Mouse (Mus musculus) hindbrain, embryonic 16.5 days (tissue): ENCODE measurements around the gene Ankub1. TPM values are rescaled to one million over a fixed set of nuclear protein-coding genes. Genes with fewer than 3 reads are reported as not detected.

Source experiments
- ATAC-seq: fragments of 200-750 bp; cut with Nextera tagmentation; 2 replicates; pipeline ENCODE4 v1.8.0; 2017; ENCODE audit warnings: moderate TSS enrichment, moderate library complexity
- H3K27ac ChIP-seq: fragments of 300-500 bp; sonication (generic); 2 replicates; pipeline ENCODE4 v1.5.1; 2014; ENCODE audit warnings: low read depth, mild to moderate bottlenecking, control low read depth, low read length, moderate library complexity
- H3K27me3 ChIP-seq: fragments of 300-500 bp; sonication (generic); replicated peaks from 2 replicates; pipeline ENCODE4 v1.6.1; 2014; ENCODE audit warnings: low read length; ENCODE audit not compliant: control insufficient read depth, insufficient read depth
- H3K36me3 ChIP-seq: fragments of 300-500 bp; sonication (generic); 2 replicates; pipeline ENCODE4 v1.6.1; 2014; ENCODE audit warnings: mild to moderate bottlenecking, low read length, moderate library complexity, mixed read lengths; ENCODE audit not compliant: control insufficient read depth, insufficient read depth
- H3K4me1 ChIP-seq: fragments of 300-500 bp; sonication (generic); 2 replicates; pipeline ENCODE4 v1.6.1; 2014; ENCODE audit warnings: low read depth, low read length; ENCODE audit not compliant: control insufficient read depth, insufficient read depth
- H3K4me2 ChIP-seq: fragments of 300-500 bp; sonication (generic); 2 replicates; pipeline ENCODE4 v1.6.1; 2014; ENCODE audit warnings: mild to moderate bottlenecking, low read length, control low read depth, moderate library complexity
- H3K4me3 ChIP-seq: fragments of 300-500 bp; sonication (generic); 2 replicates; pipeline ENCODE4 v1.5.1; 2014; ENCODE audit warnings: mild to moderate bottlenecking, low read length, control low read depth, moderate library complexity
- H3K9ac ChIP-seq: fragments of 300-500 bp; sonication (generic); 2 replicates; pipeline ENCODE4 v1.6.1; 2014; ENCODE audit warnings: low read depth, mild to moderate bottlenecking, control low read depth, low read length, moderate library complexity
- H3K9me3 ChIP-seq: fragments of 300-500 bp; sonication (generic); 2 replicates; pipeline ENCODE4 v1.6.1; 2014; ENCODE audit warnings: mild to moderate bottlenecking, low read length, moderate library complexity; ENCODE audit not compliant: control insufficient read depth
- WGBS: fragments of 180-500 bp; shearing (Covaris S2); extraction: QIAGEN DNeasy Blood & Tissue Kit; methylation state at CpG from one replicate; pipeline ENCODE4 v1.1.7; 2014; 5-methylcytosine and 5-hydroxymethylcytosine counted together
- polyA plus RNA-seq: library from polyadenylated mRNA; unstranded; fragments of >200 nt; fragmentation: Nextera tagmentation; extraction: Ambion mirVana; gene quantifications from 2 replicates; pipeline ENCODE4 v1.2.1, GENCODE M21; 2015

Ankub1 gene
- polyA plus RNA-seq, 1 experiment from 2014 or later = 0.34 TPM

DNA sequence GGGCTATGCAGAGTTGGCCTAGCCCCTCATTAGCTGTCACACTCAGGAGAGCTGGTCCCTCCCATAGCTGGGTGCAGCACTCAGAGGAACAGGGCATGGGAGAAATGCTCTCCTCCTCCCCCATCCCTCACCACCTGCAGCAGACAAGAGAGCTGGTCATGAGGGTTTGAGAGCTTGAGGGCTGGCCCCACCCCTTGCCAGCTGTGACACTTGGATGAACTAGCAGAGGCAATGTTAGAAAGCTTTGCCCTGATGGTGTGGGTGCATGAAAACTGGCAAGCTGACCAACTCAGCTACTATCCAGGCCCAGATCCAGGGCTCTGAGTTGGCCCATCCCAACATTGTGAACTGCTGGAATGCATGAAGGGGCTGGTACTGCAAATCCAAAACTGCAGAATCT, 14.8 kb downstream of the Ankub1 start:
- Histone ChIP-seq H3K27ac (no peak overlapping the region), H3K27me3 (no peaks in the 10 kb centered on the region), H3K9ac (no peak overlapping the region), H3K4me3 (no peak overlapping the region), H3K4me2 (no peak overlapping the region), H3K36me3 (no peaks in the 10 kb centered on the region), H3K9me3 (no peaks in the 10 kb centered on the region; the same call in 1 of the 2 replicates), H3K4me1 (no peaks in the 10 kb centered on the region)
- no peak for ATAC-seq

DNA sequence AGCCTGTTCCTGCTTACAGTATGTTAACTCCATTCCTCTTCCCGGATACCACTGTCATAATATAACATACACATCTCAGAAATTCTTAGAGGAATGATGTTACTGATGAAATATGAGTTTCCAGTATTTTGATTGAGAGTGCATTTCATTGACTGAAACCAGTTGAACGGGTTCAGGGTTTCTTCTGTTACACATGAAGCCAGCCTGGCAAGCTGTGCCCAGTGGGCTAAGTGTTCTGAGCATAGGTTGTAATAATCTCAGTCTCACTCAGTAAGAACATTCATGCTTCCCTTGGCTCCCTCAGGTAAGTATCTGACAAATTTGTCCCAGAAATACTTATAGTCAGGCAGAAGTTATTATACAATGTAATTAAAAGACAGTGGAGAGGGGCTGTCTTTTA, 18.5 kb downstream of the Ankub1 start:
- no peak overlapping the region for H3K4me3 ChIP-seq
- no peaks in the 10 kb centered on the region for H3K36me3 ChIP-seq
- H3K4me1 ChIP-seq = no peaks in the 10 kb centered on the region
- H3K4me2 ChIP-seq = no peak overlapping the region
- no peak overlapping the region for H3K9ac ChIP-seq
- WGBS = 88% methylated on average over 2 of the region's 2 CpGs
- ATAC-seq = no peak
- no peaks in the 10 kb centered on the region for H3K9me3 ChIP-seq
- no peaks in the 10 kb centered on the region for H3K27me3 ChIP-seq
- H3K27ac ChIP-seq = no peak overlapping the region

DNA sequence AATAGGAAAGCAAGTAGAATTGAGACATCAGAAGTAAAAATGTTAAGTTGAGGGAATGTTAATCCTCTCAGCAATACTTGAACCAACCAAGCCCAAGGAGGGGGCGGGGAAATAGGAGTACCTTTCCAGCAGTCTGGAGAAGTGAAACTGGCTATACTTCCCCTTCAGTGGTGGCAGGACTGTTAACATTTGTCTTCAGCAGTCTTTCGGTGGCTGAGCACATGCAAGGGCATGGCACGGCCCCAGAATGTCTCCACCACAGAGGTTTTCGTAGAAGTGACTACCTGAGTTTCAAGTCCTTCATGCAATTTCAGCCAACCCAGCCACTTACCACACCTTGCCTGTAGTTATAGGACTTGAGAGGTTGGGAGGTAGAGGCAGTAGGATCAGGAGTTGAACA, 19.0 kb downstream of the Ankub1 start:
- WGBS = 82% methylated on average over 4 of the region's 4 CpGs
- H3K27me3 ChIP-seq = no peaks in the 10 kb centered on the region

DNA sequence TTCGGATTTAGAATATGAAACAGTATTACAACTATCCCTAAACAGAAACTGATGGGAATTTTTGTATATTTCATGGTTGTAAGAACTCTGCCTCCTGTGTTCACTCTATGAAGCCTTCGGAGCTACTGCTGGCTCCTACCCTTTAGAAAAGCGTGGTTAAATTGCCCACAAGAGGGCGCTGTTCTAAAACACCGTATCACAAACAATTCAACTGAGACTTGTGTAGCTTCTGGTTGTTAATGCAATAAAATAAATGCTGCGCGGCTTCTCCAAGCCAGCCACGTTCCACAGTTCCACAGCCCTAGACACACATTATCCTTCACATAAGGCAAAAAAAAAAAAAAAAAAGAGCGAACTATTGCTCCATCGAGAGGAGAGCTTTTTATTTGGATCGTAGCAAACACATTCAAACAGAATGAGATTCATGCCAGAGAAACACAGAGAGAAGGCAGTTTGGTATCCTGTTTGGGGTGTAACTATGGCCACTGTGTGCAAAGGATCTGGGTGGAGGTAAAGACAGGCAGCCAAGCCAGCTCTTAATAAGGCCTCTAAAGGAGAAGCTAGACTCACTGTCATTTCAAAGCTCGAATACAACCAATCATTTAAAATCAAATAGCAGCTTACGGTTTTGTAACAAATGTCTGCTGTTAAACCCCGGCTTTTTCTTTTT, 25.4 kb downstream of the Ankub1 start:
- Histone ChIP-seq H3K9ac (peak overlapping the region; percentile 56), H3K9me3 (no peaks in the 10 kb centered on the region), H3K4me1 (no peaks in the 10 kb centered on the region), H3K27me3 (no peaks in the 10 kb centered on the region), H3K36me3 (no peaks in the 10 kb centered on the region), H3K4me2 (peak overlapping the region; percentile 64), H3K27ac (peak overlapping the region; percentile 42; the same call in 1 of the 2 replicates), H3K4me3 (peak overlapping the region; percentile 40)
- ATAC-seq = peak; percentile 95
- 25% methylated on average over 14 of the region's 14 CpGs for WGBS

More for the DNA sequence above, 19.0 kb downstream of the Ankub1 start:
- Histone ChIP-seq H3K9ac (no peak overlapping the region), H3K36me3 (no peaks in the 10 kb centered on the region), H3K4me2 (no peak overlapping the region), H3K9me3 (no peaks in the 10 kb centered on the region), H3K4me3 (no peak overlapping the region), H3K4me1 (no peaks in the 10 kb centered on the region), H3K27ac (no peak overlapping the region)
- ATAC-seq = no peak

DNA sequence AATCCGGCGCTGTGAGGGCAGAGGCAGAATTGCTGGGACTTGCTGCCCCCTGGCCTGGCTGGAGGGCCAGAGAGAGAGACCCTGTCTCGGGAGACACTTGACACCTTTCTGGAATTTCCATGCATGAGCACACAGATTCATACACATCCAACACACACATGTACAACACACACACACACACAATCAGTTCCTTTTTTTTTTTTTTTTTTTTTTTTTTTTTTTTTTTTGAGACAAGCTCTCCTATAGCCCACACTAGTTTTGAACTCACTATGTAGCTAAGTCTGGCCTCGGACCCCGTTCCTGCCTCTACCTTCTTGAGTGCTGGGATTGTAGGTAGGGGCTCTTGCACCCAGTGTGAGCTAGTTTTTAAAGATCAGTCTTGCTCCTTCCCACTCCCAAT, 26.7 kb downstream of the Ankub1 start:
- H3K27ac ChIP-seq = no peak overlapping the region
- 91% methylated on average over 5 of the region's 5 CpGs for WGBS
- H3K4me2 ChIP-seq = no peak overlapping the region
- no peaks in the 10 kb centered on the region for H3K36me3 ChIP-seq
- H3K27me3 ChIP-seq = no peaks in the 10 kb centered on the region
- H3K4me3 ChIP-seq = no peak overlapping the region
- ATAC-seq = no peak
- no peaks in the 10 kb centered on the region for H3K4me1 ChIP-seq
- no peaks in the 10 kb centered on the region for H3K9me3 ChIP-seq
- no peak overlapping the region for H3K9ac ChIP-seq

DNA sequence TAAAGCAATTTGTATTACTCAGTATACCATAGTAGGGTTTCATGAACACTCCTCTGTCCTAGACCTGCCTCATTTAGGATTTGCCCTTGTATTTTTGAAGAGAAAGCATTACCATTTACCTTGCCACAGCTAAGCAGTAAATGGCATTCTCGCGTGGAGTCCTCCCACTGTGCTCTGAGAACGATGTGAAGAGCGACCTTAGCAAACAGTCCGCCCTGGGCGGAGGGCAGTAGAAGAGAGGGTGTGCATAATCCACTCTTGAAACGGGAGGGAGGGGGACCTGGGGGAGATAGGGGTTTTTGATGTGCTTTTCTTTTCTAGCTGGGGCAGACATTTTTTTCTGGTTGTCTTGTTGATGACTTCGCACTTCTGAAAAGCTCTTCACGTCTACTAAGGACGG, 27.9 kb downstream of the Ankub1 start:
- no peaks in the 10 kb centered on the region for H3K4me1 ChIP-seq
- H3K4me3 ChIP-seq = no peak overlapping the region
- no peaks in the 10 kb centered on the region for H3K27me3 ChIP-seq
- H3K27ac ChIP-seq = no peak overlapping the region
- WGBS = 67% methylated on average over 10 of the region's 10 CpGs
- no peak for ATAC-seq
- H3K9ac ChIP-seq = no peak overlapping the region
- no peak overlapping the region for H3K4me2 ChIP-seq
- H3K9me3 ChIP-seq = no peaks in the 10 kb centered on the region
- H3K36me3 ChIP-seq = no peaks in the 10 kb centered on the region

DNA sequence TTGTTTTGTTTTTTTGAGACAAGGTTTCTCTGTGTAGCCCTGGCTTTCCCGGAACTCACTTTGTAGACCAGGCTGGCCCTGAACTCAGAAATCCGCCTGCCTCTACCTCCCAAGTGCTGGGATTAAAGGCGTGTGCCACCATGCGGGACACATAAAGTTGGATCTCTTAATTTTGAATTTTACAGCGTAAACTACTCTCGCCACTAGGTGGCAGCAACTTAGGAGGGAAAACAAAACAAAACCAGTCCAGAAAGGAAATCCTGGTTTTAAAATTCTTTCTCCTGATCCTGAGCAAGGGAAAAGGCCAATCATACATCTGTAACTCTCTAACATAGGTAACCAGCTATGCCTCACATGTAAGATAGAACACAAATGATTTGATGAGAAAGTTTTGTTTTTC, 28.9 kb downstream of the Ankub1 start:
- 21% methylated on average over 6 of the region's 6 CpGs for WGBS
- no peaks in the 10 kb centered on the region for H3K27me3 ChIP-seq
- no peak overlapping the region for H3K4me2 ChIP-seq
- no peak overlapping the region for H3K9ac ChIP-seq
- no peaks in the 10 kb centered on the region for H3K9me3 ChIP-seq
- H3K36me3 ChIP-seq = no peaks in the 10 kb centered on the region
- no peak overlapping the region for H3K27ac ChIP-seq
- no peak for ATAC-seq
- H3K4me1 ChIP-seq = no peaks in the 10 kb centered on the region
- no peak overlapping the region for H3K4me3 ChIP-seq

DNA sequence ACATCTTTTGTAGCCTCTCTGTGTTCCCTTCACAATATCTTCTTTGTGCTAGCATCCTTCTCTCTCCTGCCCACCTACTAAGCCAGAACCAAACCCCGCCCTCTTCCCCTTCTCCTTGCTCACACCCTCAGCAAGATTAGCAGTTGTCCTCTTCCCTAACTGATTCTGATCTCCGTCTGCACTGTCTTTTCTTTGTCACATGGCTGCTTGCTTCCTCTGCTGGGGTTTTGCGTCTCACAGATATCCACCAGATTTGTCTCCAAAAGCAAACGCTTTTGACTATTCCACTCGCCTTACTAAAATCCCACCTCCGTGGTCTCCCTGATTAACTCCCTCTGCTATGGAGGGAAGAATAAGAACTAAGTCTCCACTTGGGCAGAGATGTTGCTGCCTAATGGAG, 34.0 kb downstream of the Ankub1 start:
- no peaks in the 10 kb centered on the region for H3K9me3 ChIP-seq
- H3K4me2 ChIP-seq = no peak overlapping the region
- 69% methylated on average over 6 of the region's 6 CpGs for WGBS
- no peaks in the 10 kb centered on the region for H3K27me3 ChIP-seq
- no peak overlapping the region for H3K27ac ChIP-seq
- no peaks in the 10 kb centered on the region for H3K36me3 ChIP-seq
- no peak overlapping the region for H3K4me3 ChIP-seq
- H3K4me1 ChIP-seq = no peaks in the 10 kb centered on the region
- H3K9ac ChIP-seq = no peak overlapping the region
- ATAC-seq = no peak

DNA sequence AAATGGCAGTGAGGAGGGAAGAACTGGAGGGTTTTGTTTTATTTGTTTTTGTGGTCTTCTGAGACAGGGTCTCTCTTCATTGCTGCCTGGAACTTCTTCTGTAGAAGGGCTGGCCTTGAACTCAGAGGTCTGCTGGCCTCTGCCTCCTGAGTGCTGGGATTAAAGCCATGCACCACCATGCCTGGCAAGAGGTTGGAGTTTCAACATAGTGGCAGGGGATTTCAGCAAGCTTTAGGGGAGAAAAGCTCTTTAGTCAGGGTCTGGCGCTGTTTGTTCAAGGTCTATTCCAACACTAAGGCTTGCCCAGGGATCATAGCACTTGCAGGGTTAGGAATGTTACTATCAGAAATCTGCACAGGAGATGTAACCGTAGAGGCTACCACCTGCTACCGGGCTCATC, 39.0 kb downstream of the Ankub1 start:
- Histone ChIP-seq H3K9me3 (no peaks in the 10 kb centered on the region), H3K4me1 (peaks cover 6% of the 10 kb centered on the region), H3K27ac (no peak overlapping the region), H3K4me3 (no peak overlapping the region), H3K4me2 (no peak overlapping the region), H3K27me3 (no peaks in the 10 kb centered on the region), H3K9ac (no peak overlapping the region), H3K36me3 (no peaks in the 10 kb centered on the region; the same call in 1 of the 2 replicates)
- ATAC-seq = no peak
- 90% methylated on average over 3 of the region's 3 CpGs for WGBS

DNA sequence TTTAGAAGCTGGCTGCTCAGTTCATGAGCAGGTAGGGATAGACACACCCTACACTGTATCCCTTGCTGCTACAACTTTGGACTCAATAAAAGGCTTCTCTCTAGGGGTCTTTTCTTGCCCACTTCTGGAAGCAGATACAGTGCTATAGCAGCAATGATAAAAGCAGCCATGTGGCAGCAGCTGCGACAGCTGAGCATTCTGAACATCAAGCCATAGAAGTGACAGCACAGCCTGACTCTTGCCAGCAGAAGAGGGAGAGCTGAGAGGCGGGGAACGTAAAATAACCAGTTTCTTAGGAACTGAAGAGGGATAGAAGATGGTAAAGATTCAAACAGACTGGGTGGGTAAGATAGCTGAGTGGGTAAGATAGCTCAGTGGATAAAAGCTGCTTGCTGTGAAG, 40.1 kb downstream of the Ankub1 start:
- no peaks in the 10 kb centered on the region; the same call in 1 of the 2 replicates for H3K36me3 ChIP-seq
- H3K9me3 ChIP-seq = no peaks in the 10 kb centered on the region
- H3K27me3 ChIP-seq = no peaks in the 10 kb centered on the region
- H3K4me2 ChIP-seq = no peak overlapping the region
- no peak overlapping the region for H3K27ac ChIP-seq
- no peak overlapping the region for H3K9ac ChIP-seq
- no peak overlapping the region for H3K4me3 ChIP-seq
- WGBS = 89% methylated on average over 3 of the region's 3 CpGs
- ATAC-seq = no peak
- peaks cover 6% of the 10 kb centered on the region for H3K4me1 ChIP-seq
